ENCODE assay signal across 28 mouse cellular contexts in the genomic region with DNA sequence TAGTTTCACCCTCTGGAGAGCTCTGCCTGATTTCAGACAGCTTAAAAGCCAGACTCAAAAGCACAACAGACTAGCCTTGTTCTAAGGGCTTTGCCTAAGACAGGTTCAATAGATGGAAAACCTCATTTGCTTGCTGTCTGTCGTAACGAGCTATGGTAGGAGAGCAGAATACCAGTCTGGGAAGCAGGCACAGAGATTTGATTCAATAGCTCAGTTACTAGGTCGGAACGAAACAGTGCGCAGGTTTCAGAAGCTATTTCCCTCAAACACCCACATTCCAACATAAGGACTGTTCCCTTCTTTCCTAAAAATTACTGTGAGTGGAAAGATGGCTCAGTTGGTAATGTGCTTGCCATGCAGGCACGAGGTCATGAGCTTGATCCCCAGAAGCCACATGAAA.
DNase-seq lines count a peak whose midpoint lies in the region; ATAC-seq and TF ChIP-seq lines count a peak whose summit lies in the region.
"Had no signal": no experiment of that assay in that cellular context is flagged by ENCODE, and none has a peak within 500 bp of the region (broad histone marks: within the 10 kb centered on the region; RNA-seq: fewer than 3 reads in every experiment).

No protein-coding gene starts in this region.

- TF ChIP-seq POLR2A in olfactory bulb, adult 2 months (IDR thresholded peaks at IDR 0.05; ENCODE audit: insufficient read depth, low read depth, low read length) = no peak

- 48% methylated on average over 6 of the region's 6 CpGs for WGBS in forebrain, postnatal 0 days
- 72% methylated on average over 6 of the region's 6 CpGs for WGBS in forebrain, embryonic 10.5 days
- 85% methylated on average over 6 of the region's 6 CpGs for WGBS in heart, embryonic 16.5 days
- WGBS in olfactory bulb, adult 2 months = 45% methylated on average over 6 of the region's 6 CpGs

- H3K36me3 ChIP-seq in forebrain, postnatal 0 days (ENCODE audit: insufficient read depth) = no peaks in the 10 kb centered on the region
- no peaks in the 10 kb centered on the region for H3K36me3 ChIP-seq in forebrain, embryonic 10.5 days (replicated peaks)
- H3K36me3 ChIP-seq in heart, embryonic 16.5 days (ENCODE audit: control insufficient read depth, insufficient read depth) = no peaks in the 10 kb centered on the region
- H3K36me3 ChIP-seq: embryonic facial prominence, embryonic 10.5 days; embryonic facial prominence, embryonic 15.5 days; hindbrain, embryonic 12.5 days; liver, embryonic 12.5 days; neural tube, embryonic 12.5 days; stomach, embryonic 15.5 days had no signal

- H3K4me1 ChIP-seq in forebrain, postnatal 0 days (ENCODE audit: insufficient read depth) = peaks cover 10% of the 10 kb centered on the region
- H3K4me1 ChIP-seq in forebrain, embryonic 10.5 days = peaks cover 9% of the 10 kb centered on the region
- H3K4me1 ChIP-seq in heart, embryonic 16.5 days (ENCODE audit: control insufficient read depth, insufficient read depth, low read length) = peaks cover 29% of the 10 kb centered on the region
- peaks cover 7% of the 10 kb centered on the region; the same call in 1 of the 2 replicates for H3K4me1 ChIP-seq in olfactory bulb, adult 2 months (ENCODE audit: control insufficient read depth, insufficient read depth, low read length)
- H3K4me1 ChIP-seq: liver, embryonic 12.5 days had no signal

- ATAC-seq in forebrain, postnatal 0 days = no peak
- ATAC-seq in heart, embryonic 16.5 days (replicated peaks; ENCODE audit: extremely low read depth, insufficient read depth, low FRiP score) = no peak
- ATAC-seq: intestine, embryonic 16.5 days; liver, embryonic 12.5 days; liver, postnatal 0 days; midbrain, embryonic 16.5 days had no signal

- peak overlapping the region; percentile 42 for H3K27ac ChIP-seq in forebrain, postnatal 0 days (ENCODE audit: low read depth, low read length)
- no peak overlapping the region for H3K27ac ChIP-seq in forebrain, embryonic 10.5 days
- peak overlapping the region; percentile 6 for H3K27ac ChIP-seq in heart, embryonic 16.5 days (ENCODE audit: low read length)
- H3K27ac ChIP-seq in left cerebral cortex, adult 2 months = peak overlapping the region; percentile 85
- H3K27ac ChIP-seq in olfactory bulb, adult 2 months (ENCODE audit: insufficient read depth, low read depth, low read length) = peak overlapping the region; percentile 51
- H3K27ac ChIP-seq: embryonic facial prominence, embryonic 10.5 days; embryonic facial prominence, embryonic 15.5 days; hindbrain, embryonic 12.5 days; kidney, postnatal 0 days; liver, embryonic 12.5 days; neural tube, embryonic 12.5 days; stomach, embryonic 15.5 days had no signal

- H3K4me2 ChIP-seq in forebrain, postnatal 0 days (ENCODE audit: low read depth) = no peak overlapping the region
- H3K4me2 ChIP-seq in heart, embryonic 16.5 days (ENCODE audit: low read depth, low read length) = no peak overlapping the region
- H3K4me2 ChIP-seq: embryonic facial prominence, embryonic 15.5 days; hindbrain, embryonic 12.5 days; liver, embryonic 12.5 days; midbrain, embryonic 11.5 days; neural tube, embryonic 12.5 days; stomach, embryonic 15.5 days had no signal

- H3K27me3 ChIP-seq in forebrain, postnatal 0 days (ENCODE audit: insufficient read depth, low read length) = no peaks in the 10 kb centered on the region
- H3K27me3 ChIP-seq in forebrain, embryonic 10.5 days (ENCODE audit: poor library complexity, severe bottlenecking) = no peaks in the 10 kb centered on the region
- H3K27me3 ChIP-seq in heart, embryonic 16.5 days (ENCODE audit: control insufficient read depth, insufficient read depth, low read length) = no peaks in the 10 kb centered on the region
- H3K27me3 ChIP-seq: embryonic facial prominence, embryonic 15.5 days; hindbrain, embryonic 12.5 days; liver, embryonic 12.5 days; neural tube, embryonic 12.5 days; stomach, embryonic 15.5 days had no signal

- no peak for TF ChIP-seq CTCF in forebrain, postnatal 0 days (IDR thresholded peaks at IDR 0.05; ENCODE audit: low read depth)
- TF ChIP-seq CTCF in left cerebral cortex, adult 2 months (IDR thresholded peaks at IDR 0.05) = no peak
- TF ChIP-seq CTCF in olfactory bulb, adult 2 months (IDR thresholded peaks at IDR 0.05; ENCODE audit: insufficient read depth, low read depth, low read length) = no peak

- no peak overlapping the region for H3K4me3 ChIP-seq in forebrain, postnatal 0 days (ENCODE audit: low read depth, low read length)
- H3K4me3 ChIP-seq in forebrain, embryonic 10.5 days = no peak overlapping the region
- H3K4me3 ChIP-seq in heart, embryonic 16.5 days (ENCODE audit: low read length) = no peak overlapping the region
- no peak overlapping the region for H3K4me3 ChIP-seq in left cerebral cortex, adult 2 months
- H3K4me3 ChIP-seq in olfactory bulb, adult 2 months (ENCODE audit: insufficient read depth, low read depth, low read length) = no peak overlapping the region
- H3K4me3 ChIP-seq: embryonic facial prominence, embryonic 10.5 days; embryonic facial prominence, embryonic 15.5 days; hindbrain, embryonic 12.5 days; liver, embryonic 12.5 days; neural tube, embryonic 12.5 days; stomach, embryonic 15.5 days had no signal

- intact Hi-C loops in left cerebral cortex, adult 2 months (cut with DNase I) = no loop called here
- intact Hi-C loops in left cerebral cortex, postnatal 4 days (cut with DNase I) = no loop called here

- H3K9ac ChIP-seq in forebrain, postnatal 0 days = no peak overlapping the region
- H3K9ac ChIP-seq in heart, embryonic 16.5 days (ENCODE audit: low read length) = no peak overlapping the region
- H3K9ac ChIP-seq: embryonic facial prominence, embryonic 15.5 days; hindbrain, embryonic 12.5 days; liver, embryonic 12.5 days; liver, postnatal 0 days; neural tube, embryonic 12.5 days; stomach, embryonic 15.5 days had no signal

- no peak for DNase-seq in forebrain, postnatal 0 days
- no peak for DNase-seq in forebrain, embryonic 10.5 days (ENCODE audit: extremely low spot score, low spot score)
- DNase-seq in heart, adult 9 months (ENCODE audit: low spot score in 2 of 2) = no peak
- no peak for DNase-seq in left cerebral cortex, adult 2 months (ENCODE audit: extremely low spot score in 1 of 2, low spot score in 2 of 2)
- DNase-seq in left cerebral cortex, postnatal 4 days = no peak
- DNase-seq: adrenal gland, postnatal 25 days; cerebellum, adult 2 months; cerebellum, postnatal 14 days; gastrocnemius, postnatal 25 days; heart, adult 11 months; heart, postnatal 14 days; kidney, adult 8-10 months; kidney, postnatal 4 days; liver, postnatal 0 days; lung, postnatal 36 days; right cerebral cortex, postnatal 25 days had no signal

- H3K9me3 ChIP-seq in forebrain, postnatal 0 days (ENCODE audit: low read length) = no peaks in the 10 kb centered on the region
- no peaks in the 10 kb centered on the region for H3K9me3 ChIP-seq in forebrain, embryonic 10.5 days
- H3K9me3 ChIP-seq in heart, embryonic 16.5 days (replicated peaks; ENCODE audit: control insufficient read depth, low read length) = no peaks in the 10 kb centered on the region
- H3K9me3 ChIP-seq: embryonic facial prominence, embryonic 10.5 days; embryonic facial prominence, embryonic 15.5 days; hindbrain, embryonic 12.5 days; liver, embryonic 12.5 days; neural tube, embryonic 12.5 days; stomach, embryonic 15.5 days had no signal
